Mouse (Mus musculus) cerebellum, adult 2 months (tissue): ENCODE results near the gene Asic3. TPM values are rescaled to one million over a fixed set of nuclear protein-coding genes. Genes with fewer than 3 reads are reported as not detected.
"Not testable (repeated sequence)": the region's sequence is repeated elsewhere in the genome, so short reads cannot be mapped to it uniquely, and the experiment has no call there.

ENCODE experiments used
- DNase-seq, 2 experiments: peaks; one replicate each; pipeline ENCODE4 v3.0.0; 2021
- H3K27ac ChIP-seq: fragments of 200-500 bp; 2 replicates; pipeline ENCODE4 v1.5.1; 2012; ENCODE audit warnings: low read length, control low read depth, inconsistent platforms; ENCODE audit not compliant: insufficient read depth
- H3K27me3 ChIP-seq: fragments of 200-500 bp; 2 replicates; pipeline ENCODE4 v1.6.1; 2012; ENCODE audit warnings: inconsistent platforms, mild to moderate bottlenecking, low read length, moderate library complexity; ENCODE audit not compliant: control insufficient read depth, insufficient read depth
- H3K4me1 ChIP-seq: fragments of 200-500 bp; 2 replicates; pipeline ENCODE4 v1.6.1; 2011; ENCODE audit warnings: low read length; ENCODE audit not compliant: control insufficient read depth, insufficient read depth
- H3K4me3 ChIP-seq: fragments of 200-500 bp; replicated peaks from 2 replicates; pipeline ENCODE3; 2011; ENCODE audit warnings: mild to moderate bottlenecking, low read depth, low read length, control low read depth; ENCODE audit not compliant: insufficient read depth
- CTCF ChIP-seq: fragments of 200-500 bp; IDR thresholded peaks from 2 replicates; pipeline ENCODE4 v1.5.1; 2011; ENCODE audit warnings: low read depth, mild to moderate bottlenecking, control low read depth, low read length, moderate library complexity, borderline replicate concordance; ENCODE audit not compliant: insufficient read depth
- POLR2A ChIP-seq: fragments of 200-500 bp; IDR thresholded peaks from 2 replicates; pipeline ENCODE4 v1.6.1; 2011; ENCODE audit warnings: low read length, control low read depth, borderline replicate concordance; ENCODE audit not compliant: insufficient read depth
- WGBS: fragments of 180-500 bp; shearing (Covaris S2); methylation state at CpG from one replicate; pipeline ENCODE4 v1.1.7; 2018; 5-methylcytosine and 5-hydroxymethylcytosine counted together
- polyA plus RNA-seq: library from polyadenylated mRNA; depleted of rRNA; stranded (reverse); fragments of >200 nt; gene quantifications from 2 replicates; pipeline ENCODE4 v1.2.3, GENCODE M21; 2012

Asic3 gene
- polyA plus RNA-seq, 1 experiment, result 0.74 TPM

DNA sequence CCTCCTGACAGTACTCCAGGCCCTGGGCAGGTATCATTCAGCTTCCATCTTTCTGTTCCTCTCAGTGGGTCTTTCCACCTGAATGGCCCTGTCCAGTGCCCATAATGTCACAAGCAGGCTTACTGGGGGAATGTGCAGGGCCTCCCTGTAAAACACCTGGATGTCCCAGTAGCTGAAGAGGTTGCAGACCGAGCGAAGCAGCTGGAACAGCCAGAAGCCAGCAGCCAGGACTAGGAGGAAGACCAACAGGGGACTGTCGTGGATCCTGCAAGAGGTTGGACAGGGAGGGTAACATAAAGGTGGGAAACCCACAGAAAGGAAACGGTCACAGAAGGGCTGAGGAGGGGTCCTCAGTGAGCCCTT is 23.6 kb upstream of the Asic3 start:
- no peak overlapping the region for H3K4me3 ChIP-seq
- no peak overlapping the region for H3K27ac ChIP-seq
- 85% methylated on average over 4 of the region's 4 CpGs for WGBS
- H3K4me1 ChIP-seq, result peaks cover 5% of the 10 kb centered on the region; the same call in 1 of the 2 replicates
- H3K27me3 ChIP-seq, result no peaks in the 10 kb centered on the region
- DNase-seq, result no peak
- TF ChIP-seq POLR2A (no peak), CTCF (no peak)

DNA sequence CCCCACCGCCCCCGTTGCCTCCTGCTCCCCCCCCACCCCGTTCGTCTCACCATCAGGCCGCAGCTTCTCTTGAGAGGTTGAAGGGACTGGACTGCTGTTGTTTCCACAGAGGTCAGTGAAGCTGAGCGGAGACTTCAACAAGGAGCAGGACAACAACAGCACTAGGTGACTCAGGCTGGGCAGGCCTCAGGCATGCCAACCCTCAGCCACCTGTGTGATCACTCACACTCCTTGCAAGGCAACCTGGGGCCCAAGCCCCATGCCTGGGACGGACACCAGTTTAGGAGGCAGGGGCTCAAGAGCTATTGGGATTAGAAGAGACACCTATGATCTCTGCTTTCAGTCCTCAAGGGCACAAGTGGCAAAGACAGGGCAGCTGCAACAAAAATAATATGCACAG is 21.3 kb upstream of the Asic3 start, which contains the start of gene Atg9b:
Gene Atg9b, minus strand, starts transcription at position 280 of the 400 bp plus-strand sequence.
- no peak for TF ChIP-seq POLR2A
- TF ChIP-seq CTCF, result no peak
- H3K27me3 ChIP-seq, result no peaks in the 10 kb centered on the region
- no peak for DNase-seq
- no peak within 1 kb of the TSS for H3K27ac ChIP-seq
- 82% methylated on average over 7 of the region's 7 CpGs for WGBS
- H3K4me1 ChIP-seq, result peaks cover 5% of the 10 kb centered on the region; the same call in 1 of the 2 replicates
- H3K4me3 ChIP-seq, result no peak within 1 kb of the TSS

DNA sequence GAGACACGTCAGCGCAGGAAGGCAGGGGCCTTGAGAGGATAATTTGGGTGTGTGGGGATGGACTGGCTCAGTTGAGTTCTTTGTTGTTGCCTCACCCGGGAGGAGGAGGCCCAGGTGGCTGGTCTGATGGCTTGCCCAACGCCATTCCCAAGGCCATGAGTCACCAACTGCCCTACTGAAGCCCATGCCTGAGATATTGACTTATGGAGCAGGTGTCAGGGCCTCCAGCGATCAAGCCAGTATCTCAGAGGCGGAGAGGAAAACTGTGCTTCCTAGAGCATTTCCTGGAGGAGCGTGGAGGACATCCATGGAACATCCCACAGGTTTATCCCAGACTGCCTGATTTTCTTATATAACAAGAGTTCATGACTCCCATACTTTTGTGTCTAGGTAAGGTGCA is 20.5 kb upstream of the Asic3 start:
- no peaks in the 10 kb centered on the region for H3K27me3 ChIP-seq
- H3K4me3 ChIP-seq, result no peak overlapping the region
- no peak for TF ChIP-seq POLR2A
- no peak for TF ChIP-seq CTCF
- no peaks in the 10 kb centered on the region for H3K4me1 ChIP-seq
- no peak for DNase-seq
- 81% methylated on average over 7 of the region's 7 CpGs for WGBS
- H3K27ac ChIP-seq, result no peak overlapping the region

DNA sequence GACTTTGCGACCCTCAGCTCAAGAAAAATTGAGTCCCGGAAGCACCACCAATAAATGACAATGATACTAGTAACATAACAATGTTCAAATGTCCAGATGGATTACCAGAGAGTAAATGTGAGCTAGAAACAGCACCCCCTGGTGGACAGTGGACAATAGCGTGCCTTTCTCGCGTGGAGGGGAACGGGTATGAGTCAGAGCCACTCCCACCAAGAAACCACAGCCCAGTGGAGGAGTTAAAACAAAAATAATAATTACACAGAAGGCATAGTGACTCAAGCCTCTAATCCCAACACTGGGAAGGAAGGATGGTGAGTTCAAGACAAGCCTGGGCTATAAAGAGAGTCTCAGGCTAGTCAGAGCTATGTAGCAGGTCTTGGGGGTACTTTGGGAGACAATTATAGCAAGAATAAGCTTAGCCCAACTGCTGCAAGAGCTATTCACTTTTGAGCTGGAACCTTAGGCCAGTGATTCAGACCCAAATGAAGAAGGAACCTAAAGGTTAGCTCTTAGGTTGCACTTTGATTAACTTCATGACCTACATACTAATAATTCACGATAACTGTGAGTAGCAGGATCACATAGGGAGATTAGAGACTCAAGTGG is 19.7 kb upstream of the Asic3 start, which contains the start of gene Abcb8:
Gene Abcb8, plus strand, starts transcription at position 272 of the 606 bp plus-strand sequence.
- no peaks in the 10 kb centered on the region for H3K4me1 ChIP-seq
- H3K4me3 ChIP-seq, result peak within 1 kb of the TSS; percentile 79
- H3K27ac ChIP-seq, result peak within 1 kb of the TSS; percentile 51
- TF ChIP-seq POLR2A (no peak), CTCF (peak; percentile 69; the same call in 1 of the 2 replicates)
- DNase-seq, result peak; percentile 72 to 76
- 25% methylated on average over 7 of the region's 7 CpGs for WGBS
- H3K27me3 ChIP-seq, result no peaks in the 10 kb centered on the region

DNA sequence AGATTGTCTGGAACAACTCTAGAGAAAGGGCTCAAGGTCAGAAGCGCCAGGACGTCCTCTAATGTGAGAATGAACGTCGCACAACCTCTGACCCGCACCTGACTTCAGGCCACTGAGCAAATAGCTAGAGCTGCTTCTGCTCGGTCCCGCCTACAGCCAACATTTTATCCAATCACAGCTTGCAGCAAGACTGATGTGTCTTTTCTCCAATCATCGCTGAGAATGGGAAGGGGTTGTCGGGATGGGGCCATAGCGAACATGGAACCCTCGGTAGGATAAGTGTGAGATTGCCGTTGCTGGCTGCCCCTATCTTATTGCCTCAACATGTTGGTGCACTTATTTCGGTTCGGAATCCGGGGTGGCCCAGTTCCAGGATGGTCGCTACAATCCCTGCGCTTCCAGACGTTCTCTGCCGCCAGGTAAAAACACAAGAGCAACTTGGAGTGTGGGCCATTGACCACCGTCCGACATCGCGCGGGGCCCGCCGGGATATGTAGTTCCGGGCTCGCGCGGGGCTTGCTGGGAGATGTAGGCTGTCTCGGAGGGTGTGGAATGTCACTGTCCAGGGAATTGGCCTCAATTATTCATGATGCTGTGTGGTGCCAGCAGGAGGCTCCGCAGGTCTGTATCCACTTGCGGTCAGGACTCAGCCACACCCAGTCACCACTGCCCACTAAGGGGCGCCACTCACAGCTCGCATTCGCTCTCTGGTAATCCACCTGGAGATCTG is 18.9 kb upstream of the Asic3 start:
- Histone ChIP-seq H3K27ac (peak overlapping the region; percentile 51), H3K27me3 (no peaks in the 10 kb centered on the region), H3K4me1 (no peaks in the 10 kb centered on the region), H3K4me3 (peak overlapping the region; percentile 79)
- WGBS, result under 1% methylated on average over 36 of the region's 36 CpGs
- peak; percentile 98 for DNase-seq
- TF ChIP-seq POLR2A (peak; percentile 62; the same call in 1 of the 2 replicates), CTCF (peak; percentile 76)

DNA sequence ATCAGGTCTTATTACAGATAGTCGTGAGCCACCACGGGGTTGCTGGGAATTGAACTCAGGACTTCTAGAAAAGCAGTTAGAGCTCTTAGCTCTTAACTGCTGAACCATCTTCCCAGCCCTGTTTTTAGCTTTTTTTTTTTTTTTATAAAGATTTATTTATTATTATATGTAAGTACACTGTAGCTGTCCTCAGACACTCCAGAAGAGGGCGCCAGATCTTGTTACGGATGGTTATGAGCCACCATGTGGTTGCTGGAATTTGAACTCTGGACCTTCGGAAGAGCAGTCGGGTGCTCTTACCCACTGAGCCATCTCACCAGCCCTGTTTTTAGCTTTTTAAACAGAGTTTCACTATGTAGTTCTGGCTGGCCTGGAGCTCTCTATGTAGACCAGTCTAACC is 16.9 kb upstream of the Asic3 start:
- not testable (repeated sequence) for DNase-seq, H3K27me3 ChIP-seq, H3K4me3 ChIP-seq, H3K27ac ChIP-seq
- H3K4me1 ChIP-seq, result peaks cover 15% of the 10 kb centered on the region
- WGBS, result 93% methylated on average over 6 of the region's 6 CpGs

DNA sequence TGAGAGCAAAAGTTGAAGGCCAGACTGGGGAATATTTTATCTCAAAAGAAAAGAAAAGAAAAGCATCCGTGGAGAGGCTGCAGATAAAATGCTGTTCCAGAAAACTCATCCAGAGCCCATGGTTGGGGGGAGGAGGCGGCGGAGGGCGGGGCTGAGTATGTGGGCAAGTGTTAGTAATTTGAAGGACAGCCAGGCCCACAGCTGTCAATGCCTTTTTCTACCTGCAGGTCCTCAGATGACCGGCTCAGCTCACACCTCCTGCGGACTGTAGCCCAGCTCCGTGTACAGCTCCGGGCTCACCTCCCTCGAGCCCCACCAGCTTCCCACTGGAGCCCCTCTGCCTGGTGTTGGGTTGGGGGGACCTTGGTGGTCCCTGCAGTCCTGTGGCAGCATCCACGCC is 13.5 kb upstream of the Asic3 start:
- H3K27ac ChIP-seq, result no peak overlapping the region
- peaks cover 24% of the 10 kb centered on the region for H3K4me1 ChIP-seq
- H3K27me3 ChIP-seq, result no peaks in the 10 kb centered on the region
- DNase-seq, result no peak
- 81% methylated on average over 10 of the region's 10 CpGs for WGBS
- TF ChIP-seq POLR2A (no peak), CTCF (no peak)
- no peak overlapping the region for H3K4me3 ChIP-seq

DNA sequence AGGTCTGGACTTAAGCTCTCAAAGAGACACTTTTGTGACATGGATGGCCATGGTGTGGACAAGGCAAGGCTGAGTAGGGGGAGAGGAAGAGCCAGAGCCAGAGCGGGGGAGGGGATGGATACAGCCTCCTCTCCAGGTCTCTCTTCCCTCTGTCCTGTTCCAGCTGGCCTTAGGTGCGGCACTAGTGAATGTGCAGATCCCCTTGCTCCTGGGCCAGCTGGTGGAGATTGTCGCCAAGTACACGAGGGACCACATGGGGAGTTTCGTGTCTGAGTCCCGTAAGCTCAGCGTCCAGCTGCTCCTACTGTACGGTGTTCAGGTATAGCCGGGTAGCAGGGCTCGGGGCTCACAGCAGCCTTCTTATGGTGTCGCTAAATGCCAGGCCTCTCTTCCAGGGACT is 12.8 kb upstream of the Asic3 start:
- H3K4me1 ChIP-seq, result peaks cover 25% of the 10 kb centered on the region
- 34% methylated on average over 11 of the region's 11 CpGs for WGBS
- TF ChIP-seq CTCF, result no peak
- no peak for TF ChIP-seq POLR2A
- H3K27me3 ChIP-seq, result no peaks in the 10 kb centered on the region
- no peak for DNase-seq
- H3K27ac ChIP-seq, result no peak overlapping the region
- no peak overlapping the region for H3K4me3 ChIP-seq
